Mouse (Mus musculus) liver, postnatal 0 days (tissue): ENCODE data around the gene Rnase13. TPM values are rescaled to one million over a fixed set of nuclear protein-coding genes. Genes with fewer than 3 reads are reported as not detected.
A peak's percentile ranks its signal among the peaks of the same experiment; 100 is the strongest.

Experiments
- ATAC-seq: fragments of 200-750 bp; cut with Nextera tagmentation; 2 replicates; pipeline ENCODE4 v1.8.0; 2017; ENCODE audit warnings: mild to moderate bottlenecking, moderate library complexity
- DNase-seq: peaks from one replicate; pipeline ENCODE4 v3.0.0-alpha.2; 2016
- H3K27ac ChIP-seq: fragments of 300-500 bp; sonication (generic); 2 replicates; pipeline ENCODE4 v1.5.1; 2014; ENCODE audit warnings: antibody characterized with exemption, moderate library complexity, mild to moderate bottlenecking, low read depth
- H3K27me3 ChIP-seq: fragments of 300-500 bp; sonication (generic); 2 replicates; pipeline ENCODE4 v1.6.1; 2014; ENCODE audit warnings: low read length, control low read depth, mixed read lengths; ENCODE audit not compliant: insufficient read depth
- H3K36me3 ChIP-seq: fragments of 300-500 bp; sonication (generic); replicated peaks from 2 replicates; pipeline ENCODE4 v1.6.1; 2014; ENCODE audit warnings: mild to moderate bottlenecking, control low read depth, low read length, moderate library complexity, mixed read lengths; ENCODE audit not compliant: insufficient read depth
- H3K4me1 ChIP-seq: fragments of 300-500 bp; sonication (generic); 2 replicates; pipeline ENCODE4 v1.6.1; 2014; ENCODE audit warnings: antibody characterized with exemption, mild to moderate bottlenecking, control low read depth; ENCODE audit not compliant: insufficient read depth
- H3K4me2 ChIP-seq: fragments of 300-500 bp; sonication (generic); 2 replicates; pipeline ENCODE4 v1.6.1; 2014; ENCODE audit warnings: low read depth, mild to moderate bottlenecking, low read length, moderate library complexity, mixed read lengths
- H3K4me3 ChIP-seq: fragments of 300-500 bp; sonication (generic); 2 replicates; pipeline ENCODE4 v1.5.1; 2014; ENCODE audit warnings: low read depth, low read length
- H3K9ac ChIP-seq: fragments of 300-500 bp; sonication (generic); replicated peaks from 2 replicates; pipeline ENCODE4 v1.6.1; 2014; ENCODE audit warnings: mild to moderate bottlenecking, moderate library complexity
- H3K9me3 ChIP-seq: fragments of 300-500 bp; sonication (generic); 2 replicates; pipeline ENCODE4 v1.6.1; 2016; ENCODE audit warnings: mild to moderate bottlenecking, control low read depth, low read length, mixed read lengths
- CTCF ChIP-seq: sonication (generic); IDR thresholded peaks from 2 replicates; pipeline ENCODE4 v1.5.1; 2016; ENCODE audit warnings: antibody characterized with exemption, low read depth
- EP300 ChIP-seq: IDR thresholded peaks from 2 replicates; pipeline ENCODE4 v1.6.1; 2016; ENCODE audit warnings: antibody characterized with exemption, low read depth, mild to moderate bottlenecking
- WGBS: fragments of 180-500 bp; shearing (Covaris S2); extraction: QIAGEN DNeasy Blood & Tissue Kit; methylation state at CpG from one replicate; pipeline ENCODE4 v1.1.7; 2014; ENCODE audit not compliant: insufficient replicate concordance; 5-methylcytosine and 5-hydroxymethylcytosine counted together
- polyA plus RNA-seq: library from polyadenylated mRNA; unstranded; fragments of >200 nt; fragmentation: Nextera tagmentation; extraction: Ambion mirVana; gene quantifications from 2 replicates; pipeline ENCODE4 v1.2.1, GENCODE M21; 2015

Gene Rnase13
- polyA plus RNA-seq, 1 experiment from 2014 or later: not detected

GRCm38 (mm10) chr14:51906102-51906501, 16.5 kb downstream of the Rnase13 start:
- peaks cover 29% of the 10 kb centered on the region for H3K36me3 ChIP-seq
- H3K27ac ChIP-seq: no peak overlapping the region
- H3K9ac ChIP-seq: no peak overlapping the region
- TF ChIP-seq EP300 (no peak), CTCF (no peak)
- 53% methylated on average over 11 of the region's 11 CpGs for WGBS
- no peak overlapping the region for H3K4me3 ChIP-seq
- no peaks in the 10 kb centered on the region for H3K9me3 ChIP-seq
- H3K4me1 ChIP-seq: peaks cover 12% of the 10 kb centered on the region
- no peak for DNase-seq
- ATAC-seq: no peak
- H3K4me2 ChIP-seq: no peak overlapping the region
- no peaks in the 10 kb centered on the region for H3K27me3 ChIP-seq

GRCm38 (mm10) chr14:51904706-51905105, 17.9 kb downstream of the Rnase13 start:
- H3K36me3 ChIP-seq: peaks cover 20% of the 10 kb centered on the region
- H3K9me3 ChIP-seq: no peaks in the 10 kb centered on the region
- peaks cover 4% of the 10 kb centered on the region; the same call in 1 of the 2 replicates for H3K4me1 ChIP-seq
- no peak for TF ChIP-seq EP300
- peak; percentile 47 for TF ChIP-seq CTCF
- no peak overlapping the region for H3K4me3 ChIP-seq
- no peak overlapping the region for H3K27ac ChIP-seq
- 64% methylated on average over 7 of the region's 7 CpGs for WGBS
- H3K4me2 ChIP-seq: no peak overlapping the region
- H3K27me3 ChIP-seq: no peaks in the 10 kb centered on the region
- H3K9ac ChIP-seq: no peak overlapping the region
- no peak for ATAC-seq
- no peak for DNase-seq

GRCm38 (mm10) chr14:51903782-51904181, 18.8 kb downstream of the Rnase13 start:
- 84% methylated on average over 9 of the region's 9 CpGs for WGBS
- H3K4me1 ChIP-seq: peaks cover 4% of the 10 kb centered on the region; the same call in 1 of the 2 replicates
- H3K9me3 ChIP-seq: no peaks in the 10 kb centered on the region
- DNase-seq (no peak), ATAC-seq (peak; percentile 23)
- peaks cover 18% of the 10 kb centered on the region for H3K36me3 ChIP-seq
- no peaks in the 10 kb centered on the region for H3K27me3 ChIP-seq
- TF ChIP-seq EP300: no peak
- no peak for TF ChIP-seq CTCF
- no peak overlapping the region for H3K4me2 ChIP-seq
- no peak overlapping the region for H3K9ac ChIP-seq
- H3K4me3 ChIP-seq: no peak overlapping the region
- H3K27ac ChIP-seq: no peak overlapping the region

DNA sequence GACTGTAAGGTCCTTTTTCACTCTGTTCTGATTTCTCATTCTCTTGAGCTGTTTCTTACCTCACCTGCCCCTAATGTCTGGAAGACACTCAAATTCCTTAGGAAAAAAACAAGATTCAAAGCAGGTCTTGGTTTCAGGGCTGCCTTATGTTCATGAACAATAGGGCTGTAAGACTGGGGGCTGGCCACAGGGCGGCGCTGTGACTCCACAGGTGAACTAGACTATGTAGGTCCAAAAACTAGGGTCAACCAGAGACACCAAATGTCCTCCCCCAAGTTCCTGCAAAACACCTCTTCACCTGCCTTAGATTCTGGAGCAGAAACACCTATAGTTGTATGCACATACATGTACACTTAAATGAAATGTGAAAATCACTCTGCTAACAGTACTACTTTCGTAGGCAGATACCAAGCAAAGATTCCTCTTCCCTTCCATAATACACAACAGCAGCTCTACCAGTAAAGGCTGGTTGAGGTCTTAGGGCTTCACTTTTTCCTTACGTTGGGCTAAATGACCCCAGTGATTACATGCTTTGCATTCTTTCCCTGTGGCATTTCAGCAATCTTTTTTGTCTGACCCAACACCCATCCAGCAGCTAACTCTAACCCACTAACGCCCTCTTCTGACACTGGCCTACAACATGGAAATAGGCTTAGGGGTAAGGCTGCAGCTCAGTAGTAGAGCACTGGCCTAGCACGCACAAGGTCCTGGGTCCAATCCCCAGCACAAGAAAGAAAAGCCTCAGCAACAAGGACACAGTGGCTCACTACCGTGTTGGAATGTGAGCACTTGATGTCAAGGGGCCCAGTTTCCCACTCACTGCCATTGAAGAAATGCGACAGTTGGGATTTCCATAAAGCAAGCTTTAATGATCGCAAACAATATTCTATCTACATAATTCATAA, 19.5 kb downstream of the Rnase13 start:
- Histone ChIP-seq H3K27ac (0 out of 2 replicates have a peak overlapping the region, but pooled peaks have one; percentile 7), H3K4me1 (peaks cover 4% of the 10 kb centered on the region; the same call in 1 of the 2 replicates), H3K4me2 (no peak overlapping the region), H3K36me3 (peaks cover 12% of the 10 kb centered on the region), H3K9ac (no peak overlapping the region), H3K27me3 (no peaks in the 10 kb centered on the region), H3K9me3 (no peaks in the 10 kb centered on the region), H3K4me3 (no peak overlapping the region)
- peak; percentile 83 for DNase-seq
- WGBS: 64% methylated on average over 9 of the region's 9 CpGs
- ATAC-seq: peak; percentile 63
- TF ChIP-seq EP300 (no peak), CTCF (peak; percentile 94)

DNA sequence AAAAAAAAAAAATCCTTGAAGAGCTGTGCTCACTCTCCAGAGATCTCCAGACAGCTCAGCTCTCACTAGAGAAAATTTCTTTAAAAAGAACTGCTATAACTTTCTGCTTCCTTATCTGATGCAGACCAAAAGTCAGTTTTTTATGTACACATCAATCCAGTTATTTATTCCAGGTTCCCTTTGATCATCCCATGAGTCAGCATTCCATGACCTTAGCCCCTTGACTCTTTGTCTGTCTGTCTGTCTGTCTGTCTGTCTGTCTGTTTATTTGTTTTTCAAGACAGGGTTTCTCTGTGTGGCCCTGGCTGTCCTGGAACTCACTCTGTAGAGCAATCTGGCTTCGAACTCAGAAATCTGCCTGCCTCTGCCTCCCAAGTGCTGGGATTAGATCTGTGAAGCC, 23.2 kb downstream of the Rnase13 start:
- H3K9me3 ChIP-seq: no peaks in the 10 kb centered on the region
- H3K4me3 ChIP-seq: no peak overlapping the region
- TF ChIP-seq EP300: no peak
- no peak for TF ChIP-seq CTCF
- no peaks in the 10 kb centered on the region for H3K4me1 ChIP-seq
- H3K4me2 ChIP-seq: no peak overlapping the region
- no peak for ATAC-seq
- H3K9ac ChIP-seq: no peak overlapping the region
- 87% methylated on average over 1 of the region's 1 CpGs for WGBS
- DNase-seq: no peak
- no peak overlapping the region for H3K27ac ChIP-seq
- no peaks in the 10 kb centered on the region for H3K36me3 ChIP-seq
- H3K27me3 ChIP-seq: no peaks in the 10 kb centered on the region

- 65% methylated on average over 8 of the region's 8 CpGs for WGBS
- H3K27me3 ChIP-seq: no peaks in the 10 kb centered on the region
- H3K27ac ChIP-seq: no peak overlapping the region
- peaks cover 3% of the 10 kb centered on the region; the same call in 1 of the 2 replicates for H3K36me3 ChIP-seq
- ATAC-seq (no peak), DNase-seq (no peak)
- H3K4me1 ChIP-seq: 0 out of 2 replicates have a peak, but pooled peaks cover 3% of the 10 kb centered on the region
- no peak overlapping the region for H3K9ac ChIP-seq
- H3K4me2 ChIP-seq: no peak overlapping the region
- H3K4me3 ChIP-seq: no peak overlapping the region
- H3K9me3 ChIP-seq: no peaks in the 10 kb centered on the region
- TF ChIP-seq CTCF (no peak), EP300 (no peak)
Measured at GRCm38 (mm10) chr14:51896539-51897170, 25.9 kb downstream of the Rnase13 start.
